Mouse (Mus musculus): ENCODE results near the gene Cdk5r2.

GRCm38 (mm10) chr1:74818509-74818908, 36.2 kb upstream of the Cdk5r2 start:
- TF ChIP-seq POLR2A (IDR thresholded peaks at IDR 0.05; ENCODE audit: low read depth, low read length) (no peak), CTCF (IDR thresholded peaks at IDR 0.05; ENCODE audit: extremely low read depth, insufficient read length, insufficient replicate concordance, low read depth, low read length) (no peak)
